Mouse (Mus musculus): ENCODE data around the gene Slc5a1. TPM values are rescaled to one million over a fixed set of nuclear protein-coding genes. Genes with fewer than 3 reads are reported as not detected.

The Slc5a1 gene
- polyA plus RNA-seq (2012; rRNA removed; ENCODE audit: low replicate concordance), result 0.03 and 1.2 TPM in 2 replicates

DNA sequence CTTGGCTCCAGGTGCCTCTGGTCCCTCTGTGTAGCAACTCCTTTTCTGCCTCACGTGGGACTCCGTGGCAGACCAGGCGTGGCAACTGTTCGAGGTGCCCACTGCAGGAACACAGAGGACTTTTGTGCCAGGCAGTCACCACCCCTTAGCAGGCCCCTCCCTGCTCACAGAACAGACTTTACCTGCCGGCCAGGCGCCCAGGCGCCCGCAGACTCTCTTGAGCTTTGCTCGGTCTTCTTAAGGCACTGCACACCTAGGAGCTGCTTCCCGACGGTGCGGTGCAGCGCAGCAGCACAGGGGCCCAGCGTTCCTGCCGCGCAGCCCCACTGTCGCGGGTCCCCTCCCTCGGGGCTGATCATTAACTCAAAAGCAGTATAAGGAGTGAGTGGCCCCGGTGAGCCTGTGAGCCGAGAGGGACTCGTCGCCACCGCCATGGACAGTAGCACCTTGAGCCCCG is at the start of gene Slc5a1:
Slc5a1 (plus strand) TSS at position 195 of the 457 bp plus-strand sequence.

Other genes starting within 250 kb of the Slc5a1 start
- gene Prr14l, start 250.0 kb upstream of the Slc5a1 start, polyA plus RNA-seq (2012; rRNA removed; ENCODE audit: low replicate concordance), result 6.0 and 24.1 TPM in 2 replicates
- gene Depdc5, start 240.5 kb upstream of the Slc5a1 start, polyA plus RNA-seq (2012; rRNA removed; ENCODE audit: low replicate concordance), result 11.6 and 19.2 TPM in 2 replicates
- gene Ywhah, start 85.4 kb upstream of the Slc5a1 start, polyA plus RNA-seq (2012; rRNA removed; ENCODE audit: low replicate concordance), result 118 and 166 TPM in 2 replicates
- 36.9 and 323 TPM in 2 replicates for gene Spon2, start 114.2 kb downstream of the Slc5a1 start, polyA plus RNA-seq (2012; rRNA removed; ENCODE audit: low replicate concordance)
- 192 and 383 TPM in 2 replicates for gene Ctbp1, start 170.8 kb downstream of the Slc5a1 start, polyA plus RNA-seq (2012; rRNA removed; ENCODE audit: low replicate concordance)
- gene Maea, start 231.3 kb downstream of the Slc5a1 start, polyA plus RNA-seq (2012; rRNA removed; ENCODE audit: low replicate concordance), result 117 and 136 TPM in 2 replicates

Data from subcutaneous adipose tissue, adult 2 months (tissue).